Mouse (Mus musculus) liver, embryonic 14.5 days (tissue): ENCODE measurements around the gene Cd5l.

Source experiments
- CTCF ChIP-seq: IDR thresholded peaks from 2 replicates; pipeline ENCODE4 v1.5.1; 2016; ENCODE audit warnings: antibody characterized with exemption, low read depth, control low read depth
- EP300 ChIP-seq: IDR thresholded peaks from 2 replicates; pipeline ENCODE4 v1.6.1; 2016; ENCODE audit warnings: antibody characterized with exemption, low read depth

GRCm38 (mm10) chr3:87399906-87400305, 42.2 kb downstream of the Cd5l start:
- no peak for TF ChIP-seq CTCF
- TF ChIP-seq EP300, result no peak
